Mouse (Mus musculus): Measurements from ENCODE around the gene Gpr55. TPM values are rescaled to one million over a fixed set of nuclear protein-coding genes. Genes with fewer than 3 reads are reported as not detected.
"Not testable (repeated sequence)": the region's sequence is repeated elsewhere in the genome, so short reads cannot be mapped to it uniquely, and the experiment has no call there.

The Gpr55 gene
- 0.05 TPM in 2 replicates for polyA plus RNA-seq (2015; fragmentation: Nextera tagmentation; extraction: Ambion mirVana)

- Histone ChIP-seq H3K4me2 (no peak within 1 kb of the TSS), H3K27ac (peak within 1 kb of the TSS; percentile 45; the same call in 1 of the 2 replicates), H3K9ac (no peak within 1 kb of the TSS), H3K27me3 (no peaks in the 10 kb centered on the region), H3K9me3 (replicated peaks) (no peaks in the 10 kb centered on the region), H3K36me3 (no peaks in the 10 kb centered on the region), H3K4me1 (replicated peaks) (peaks cover 23% of the 10 kb centered on the region), H3K4me3 (replicated peaks) (no peak within 1 kb of the TSS)
- no peak for DNase-seq
- WGBS (ENCODE audit: insufficient replicate concordance): 13% methylated on average over 5 of the region's 5 CpGs
- ATAC-seq (ENCODE audit: low read depth): no peak
These were observed at the start of gene Gpr55 for GRCm38 (mm10) chr1:85960873-85961272. Gpr55 (minus strand) TSS chr1:85961007.

GRCm38 (mm10) chr1:86007778-86008177 lies 47.0 kb upstream of the Gpr55 start:
- ATAC-seq (ENCODE audit: low read depth) (peak; percentile 20; the same call in 1 of the 2 replicates), DNase-seq (peak; percentile 48)
- Histone ChIP-seq H3K36me3 (no peaks in the 10 kb centered on the region), H3K4me2 (no peak overlapping the region), H3K27ac (no peak overlapping the region), H3K9me3 (replicated peaks) (no peaks in the 10 kb centered on the region), H3K27me3 (0 out of 2 replicates have a peak, but pooled peaks cover 4% of the 10 kb centered on the region), H3K4me3 (replicated peaks) (no peak overlapping the region), H3K9ac (no peak overlapping the region), H3K4me1 (replicated peaks) (no peaks in the 10 kb centered on the region)
- 2% methylated on average over 7 of the region's 7 CpGs for WGBS (ENCODE audit: insufficient replicate concordance)

- Histone ChIP-seq H3K36me3 (no peaks in the 10 kb centered on the region), H3K4me2 (no peak overlapping the region), H3K4me1 (replicated peaks) (no peaks in the 10 kb centered on the region), H3K9me3 (replicated peaks) (no peaks in the 10 kb centered on the region), H3K27me3 (0 out of 2 replicates have a peak, but pooled peaks cover 4% of the 10 kb centered on the region), H3K27ac (no peak overlapping the region), H3K9ac (no peak overlapping the region), H3K4me3 (replicated peaks) (no peak overlapping the region)
- 65% methylated on average over 6 of the region's 6 CpGs for WGBS (ENCODE audit: insufficient replicate concordance)
- ATAC-seq (ENCODE audit: low read depth): no peak
- no peak for DNase-seq
These were observed 45.2 kb upstream of the Gpr55 start for GRCm38 (mm10) chr1:86006040-86006439.

GRCm38 (mm10) chr1:86005540-86005939 lies 44.7 kb upstream of the Gpr55 start:
- no peak overlapping the region for H3K27ac ChIP-seq
- DNase-seq (no peak), ATAC-seq (ENCODE audit: low read depth) (no peak)
- 0 out of 2 replicates have a peak, but pooled peaks cover 4% of the 10 kb centered on the region for H3K27me3 ChIP-seq
- no peak overlapping the region for H3K4me2 ChIP-seq
- H3K4me3 ChIP-seq (replicated peaks): no peak overlapping the region
- no peaks in the 10 kb centered on the region for H3K4me1 ChIP-seq (replicated peaks)
- 75% methylated on average over 10 of the region's 10 CpGs for WGBS (ENCODE audit: insufficient replicate concordance)
- no peak overlapping the region for H3K9ac ChIP-seq
- no peaks in the 10 kb centered on the region for H3K36me3 ChIP-seq
- no peaks in the 10 kb centered on the region for H3K9me3 ChIP-seq (replicated peaks)

- WGBS (ENCODE audit: insufficient replicate concordance): 63% methylated on average over 18 of the region's 18 CpGs
- H3K4me2 ChIP-seq: no peak overlapping the region
These were observed 39.2 kb upstream of the Gpr55 start for GRCm38 (mm10) chr1:85999853-86000570.

GRCm38 (mm10) chr1:85998012-85998411 lies 37.2 kb upstream of the Gpr55 start:
- WGBS (ENCODE audit: insufficient replicate concordance): 54% methylated on average over 4 of the region's 4 CpGs
- H3K4me3 ChIP-seq (replicated peaks): no peak overlapping the region
- DNase-seq (no peak), ATAC-seq (ENCODE audit: low read depth) (no peak)
- H3K27ac ChIP-seq: no peak overlapping the region
- no peak overlapping the region for H3K4me2 ChIP-seq
- no peaks in the 10 kb centered on the region for H3K27me3 ChIP-seq
- peaks cover 3% of the 10 kb centered on the region; the same call in 1 of the 2 replicates for H3K9me3 ChIP-seq (replicated peaks)
- H3K9ac ChIP-seq: no peak overlapping the region
- no peaks in the 10 kb centered on the region for H3K4me1 ChIP-seq (replicated peaks)
- H3K36me3 ChIP-seq: no peaks in the 10 kb centered on the region

More at GRCm38 (mm10) chr1:85999853-86000570, 39.2 kb upstream of the Gpr55 start:
- Histone ChIP-seq H3K9ac (no peak overlapping the region), H3K27me3 (no peaks in the 10 kb centered on the region), H3K9me3 (replicated peaks) (peaks cover 3% of the 10 kb centered on the region; the same call in 1 of the 2 replicates), H3K36me3 (no peaks in the 10 kb centered on the region), H3K4me1 (replicated peaks) (no peaks in the 10 kb centered on the region), H3K27ac (no peak overlapping the region), H3K4me3 (replicated peaks) (no peak overlapping the region)
- ATAC-seq (ENCODE audit: low read depth): no peak
- no peak for DNase-seq

- WGBS (ENCODE audit: insufficient replicate concordance): 92% methylated on average over 1 of the region's 1 CpGs
These were observed 36.4 kb upstream of the Gpr55 start for GRCm38 (mm10) chr1:85997221-85997620.

GRCm38 (mm10) chr1:85993541-85993940 lies 32.7 kb upstream of the Gpr55 start:
- DNase-seq (no peak), ATAC-seq (ENCODE audit: low read depth) (no peak)
- H3K9ac ChIP-seq: no peak overlapping the region
- H3K4me1 ChIP-seq (replicated peaks): 0 out of 2 replicates have a peak, but pooled peaks cover 2% of the 10 kb centered on the region
- H3K27ac ChIP-seq: no peak overlapping the region
- H3K27me3 ChIP-seq: no peaks in the 10 kb centered on the region
- no peaks in the 10 kb centered on the region for H3K36me3 ChIP-seq
- no peak overlapping the region for H3K4me2 ChIP-seq
- no peak overlapping the region for H3K4me3 ChIP-seq (replicated peaks)
- H3K9me3 ChIP-seq (replicated peaks): peaks cover 3% of the 10 kb centered on the region; the same call in 1 of the 2 replicates
- 63% methylated on average over 4 of the region's 4 CpGs for WGBS (ENCODE audit: insufficient replicate concordance)

More at GRCm38 (mm10) chr1:85997221-85997620, 36.4 kb upstream of the Gpr55 start:
- Histone ChIP-seq H3K36me3 (no peaks in the 10 kb centered on the region), H3K9me3 (replicated peaks) (peaks cover 3% of the 10 kb centered on the region; the same call in 1 of the 2 replicates), H3K27ac (no peak overlapping the region), H3K27me3 (no peaks in the 10 kb centered on the region), H3K4me3 (replicated peaks) (no peak overlapping the region), H3K4me1 (replicated peaks) (no peaks in the 10 kb centered on the region), H3K4me2 (no peak overlapping the region), H3K9ac (no peak overlapping the region)
- DNase-seq: no peak
- ATAC-seq (ENCODE audit: low read depth): no peak

GRCm38 (mm10) chr1:85992175-85992574 lies 31.4 kb upstream of the Gpr55 start:
- WGBS (ENCODE audit: insufficient replicate concordance): 39% methylated on average over 9 of the region's 9 CpGs
- peak; percentile 6 for DNase-seq
- no peak overlapping the region for H3K27ac ChIP-seq

GRCm38 (mm10) chr1:85988882-85989281 lies 28.1 kb upstream of the Gpr55 start:
- not testable (repeated sequence) for DNase-seq; H3K9me3 ChIP-seq (replicated peaks); H3K36me3 ChIP-seq; H3K4me3 ChIP-seq (replicated peaks); H3K4me2 ChIP-seq; ATAC-seq (ENCODE audit: low read depth); H3K27ac ChIP-seq; H3K27me3 ChIP-seq; H3K9ac ChIP-seq; H3K4me1 ChIP-seq (replicated peaks)
- 54% methylated on average over 4 of the region's 4 CpGs for WGBS (ENCODE audit: insufficient replicate concordance)

More at GRCm38 (mm10) chr1:85992175-85992574, 31.4 kb upstream of the Gpr55 start:
- H3K9ac ChIP-seq: no peak overlapping the region
- no peak for ATAC-seq (ENCODE audit: low read depth)
- H3K4me2 ChIP-seq: no peak overlapping the region
- H3K36me3 ChIP-seq: no peaks in the 10 kb centered on the region
- 0 out of 2 replicates have a peak, but pooled peaks cover 3% of the 10 kb centered on the region for H3K4me1 ChIP-seq (replicated peaks)
- peaks cover 3% of the 10 kb centered on the region; the same call in 1 of the 2 replicates for H3K9me3 ChIP-seq (replicated peaks)
- no peaks in the 10 kb centered on the region for H3K27me3 ChIP-seq
- H3K4me3 ChIP-seq (replicated peaks): no peak overlapping the region

- no peaks in the 10 kb centered on the region for H3K27me3 ChIP-seq
- ATAC-seq (ENCODE audit: low read depth) (no peak), DNase-seq (no peak)
- 0 out of 2 replicates have a peak, but pooled peaks cover 3% of the 10 kb centered on the region for H3K4me1 ChIP-seq (replicated peaks)
- H3K9ac ChIP-seq: no peak overlapping the region
- H3K36me3 ChIP-seq: no peaks in the 10 kb centered on the region
- WGBS (ENCODE audit: insufficient replicate concordance): 22% methylated on average over 4 of the region's 4 CpGs
- H3K27ac ChIP-seq: no peak overlapping the region
- no peak overlapping the region for H3K4me2 ChIP-seq
- no peak overlapping the region for H3K4me3 ChIP-seq (replicated peaks)
- no peaks in the 10 kb centered on the region for H3K9me3 ChIP-seq (replicated peaks)
These were observed 27.5 kb upstream of the Gpr55 start for GRCm38 (mm10) chr1:85988351-85988750.
